Mouse (Mus musculus): ENCODE data around the gene Zfp677.
"Not testable (repeated sequence)": the region's sequence is repeated elsewhere in the genome, so short reads cannot be mapped to it uniquely, and the experiment has no call there.

Gene Zfp677

DNA sequence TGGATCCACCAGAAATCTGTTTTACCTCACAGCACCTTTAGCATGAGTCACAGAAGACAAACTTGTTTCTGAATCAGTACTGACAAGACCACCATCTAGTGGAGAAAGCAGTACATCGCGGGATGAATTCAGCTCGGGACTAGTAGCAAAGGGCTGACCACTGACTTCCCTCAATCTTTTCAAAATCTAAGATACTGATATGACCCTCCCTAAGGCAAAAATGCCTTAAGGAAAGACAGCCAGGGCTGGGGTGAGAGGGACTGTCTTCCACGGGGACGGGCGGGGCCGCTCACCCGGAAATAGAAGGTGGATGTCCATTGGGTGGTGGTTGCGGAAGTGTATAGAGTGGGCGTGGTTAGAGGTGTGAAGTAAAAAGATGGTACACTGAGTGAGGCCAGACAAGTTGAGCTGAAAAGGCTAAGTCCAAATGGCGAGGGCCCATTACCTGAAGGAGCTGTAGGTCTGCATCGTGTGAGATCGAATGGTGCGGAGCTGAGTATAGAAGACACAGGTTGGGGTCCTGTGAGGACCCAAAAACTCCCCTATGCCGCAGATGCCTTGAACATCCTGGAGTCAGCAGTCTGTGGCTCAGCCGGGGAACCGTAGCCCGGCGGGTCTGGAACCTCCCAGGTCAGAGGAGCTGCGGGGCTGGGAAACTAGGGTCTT, at the start of gene Zfp677:
Zfp677 (plus strand) TSS at position 358 of the 666 bp plus-strand sequence.
- peak; percentile 19 to 34 for DNase-seq (ENCODE audit: low spot score in 2 of 2)

DNA sequence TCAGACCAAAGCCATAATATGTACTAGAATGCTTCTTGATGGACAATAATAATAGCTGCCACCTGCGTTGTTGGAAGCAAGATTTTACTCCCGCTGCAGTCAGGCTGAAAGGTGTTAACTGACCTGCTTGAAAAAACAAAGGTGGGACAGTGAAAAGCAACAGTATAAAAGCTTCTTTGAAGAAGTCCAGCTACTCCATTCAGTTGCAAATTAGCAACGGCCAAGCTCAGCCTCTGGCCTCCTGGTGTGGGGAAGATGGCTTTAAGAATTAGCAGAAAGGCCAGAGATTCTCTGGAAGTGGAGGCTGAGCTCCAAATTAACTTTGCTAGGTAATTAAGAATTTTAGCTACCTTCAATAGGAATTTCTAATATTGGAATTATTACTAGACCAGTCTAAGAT, 15.5 kb upstream of the Zfp677 start:
- DNase-seq (ENCODE audit: low spot score in 2 of 2), result not testable (repeated sequence)

DNA sequence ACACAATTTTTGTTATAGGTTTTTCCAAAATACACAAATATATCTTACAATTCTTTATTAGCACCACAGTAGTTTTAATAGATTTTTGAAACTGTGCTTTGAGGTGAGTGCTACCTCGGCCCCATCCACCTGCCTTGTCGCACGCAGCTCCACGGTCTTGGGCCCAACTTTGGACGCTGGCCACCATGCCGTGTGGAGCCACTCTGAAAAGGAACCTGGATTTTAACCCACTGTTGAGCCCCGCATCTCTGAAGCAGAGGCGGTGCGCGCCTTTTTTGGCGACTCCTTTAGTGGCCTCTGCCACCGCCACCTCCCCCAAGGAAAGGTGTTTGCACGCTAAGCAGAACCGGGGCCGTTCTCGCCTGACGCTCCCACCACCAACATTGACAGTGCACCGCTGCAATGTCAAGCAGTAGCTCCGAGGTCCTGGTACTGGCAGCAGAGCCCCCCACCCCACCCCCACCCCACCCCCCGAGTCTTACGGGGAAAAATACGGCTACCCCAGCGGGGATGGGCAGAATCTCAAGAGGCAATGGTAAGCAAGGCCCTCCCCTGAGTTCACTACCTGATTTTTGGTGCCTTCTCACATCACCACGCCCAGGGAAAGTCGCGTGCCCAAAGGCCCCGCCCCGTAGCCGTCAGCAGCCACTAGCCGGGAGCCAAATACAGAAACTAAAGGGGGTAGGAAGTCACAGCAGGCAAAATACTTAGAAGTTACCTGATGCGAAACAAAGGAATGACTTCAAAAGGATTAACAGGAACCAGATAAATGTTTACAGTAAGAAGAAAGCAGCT, 13.4 kb upstream of the Zfp677 start:
- no peak for DNase-seq (ENCODE audit: low spot score in 2 of 2)

DNA sequence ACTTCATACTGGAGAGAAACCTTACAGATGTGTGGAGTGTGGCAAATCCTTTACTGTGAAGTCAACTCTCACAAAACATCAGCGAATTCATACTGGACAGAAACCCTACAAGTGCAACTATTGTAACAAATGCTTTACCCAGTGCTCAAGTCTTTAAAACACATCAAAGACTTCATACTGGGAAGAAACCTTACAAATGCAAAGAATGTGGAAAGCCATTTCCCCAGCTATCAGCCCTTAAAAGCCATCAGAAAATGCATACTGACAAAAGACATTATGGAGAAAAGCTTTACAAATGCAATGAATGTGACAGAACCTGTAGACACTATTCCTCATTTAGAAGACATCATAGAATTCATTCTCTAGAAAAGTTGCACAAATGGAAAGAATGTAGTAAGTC, 8.2 kb upstream of the Zfp677 start:
- no peak for DNase-seq (ENCODE audit: low spot score in 2 of 2)

DNA sequence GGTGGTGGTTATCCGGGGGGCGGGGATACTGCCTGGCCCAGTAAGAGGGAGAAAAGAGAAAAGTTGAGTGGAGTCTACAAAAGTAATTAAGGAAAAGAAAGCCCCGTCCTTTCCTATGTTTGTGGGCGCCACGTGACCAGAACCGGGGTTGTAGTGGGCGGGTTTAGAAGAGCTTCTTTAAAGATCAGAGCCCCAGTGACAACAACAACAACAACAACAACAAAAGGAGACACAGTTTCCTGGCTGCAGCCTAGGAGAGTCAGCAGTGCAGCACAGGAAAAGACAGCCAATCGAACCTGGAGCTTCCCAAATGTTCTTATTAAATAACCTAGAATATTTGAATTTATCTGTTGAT, 486 bp downstream of the Zfp677 start:
- DNase-seq (ENCODE audit: low spot score in 2 of 2), result no peak

DNA sequence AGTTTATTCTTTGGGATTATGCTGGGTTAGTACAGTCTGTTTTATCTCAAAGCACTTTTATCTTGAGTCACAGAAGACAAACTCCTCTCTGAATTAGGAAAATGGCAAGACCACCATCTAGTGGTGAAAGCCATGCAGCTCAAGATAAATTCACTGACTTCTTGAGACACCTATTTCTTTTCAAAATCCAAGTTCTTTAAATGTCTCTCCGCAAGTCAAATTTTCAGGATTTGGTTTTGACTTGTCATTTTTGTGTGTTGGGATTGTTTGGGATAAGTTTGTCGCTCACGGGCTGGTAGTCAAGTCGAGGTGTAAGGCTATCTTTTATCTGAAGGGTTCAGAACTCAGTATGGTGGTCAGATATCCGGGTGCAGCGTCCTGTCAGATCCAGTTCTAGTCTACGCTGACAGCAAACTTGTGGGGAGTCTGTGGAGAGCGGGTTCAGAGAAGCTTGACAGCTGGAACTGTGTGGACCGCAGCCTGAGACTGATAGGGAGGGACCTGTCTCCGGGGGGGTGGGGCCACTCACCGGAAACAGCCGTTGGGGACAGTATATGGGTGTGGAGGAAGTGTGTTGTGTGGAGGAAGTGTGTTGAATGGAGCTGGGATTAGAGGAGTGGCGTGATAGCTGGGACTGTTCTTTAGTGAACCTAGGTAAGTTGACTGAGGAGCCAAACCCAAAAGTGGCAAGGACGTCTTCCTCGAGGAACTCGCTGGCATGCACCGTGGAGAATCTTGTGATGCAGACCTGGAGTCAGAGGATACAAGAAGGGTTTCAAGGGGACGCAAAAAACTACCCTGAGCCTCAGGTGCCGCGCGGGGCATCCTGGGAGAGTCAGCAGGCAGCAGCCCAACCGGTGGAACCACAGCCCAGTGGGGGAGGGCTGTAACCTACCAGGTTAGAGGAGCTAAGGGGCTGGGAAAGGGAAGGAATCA, 39.4 kb downstream of the Zfp677 start, which contains the start of gene Zfp54:
Zfp54 (plus strand) TSS at position 564 of the 936 bp plus-strand sequence.
- DNase-seq (ENCODE audit: low spot score in 2 of 2), result peak in 1 of 2 experiments; percentile 43

DNA sequence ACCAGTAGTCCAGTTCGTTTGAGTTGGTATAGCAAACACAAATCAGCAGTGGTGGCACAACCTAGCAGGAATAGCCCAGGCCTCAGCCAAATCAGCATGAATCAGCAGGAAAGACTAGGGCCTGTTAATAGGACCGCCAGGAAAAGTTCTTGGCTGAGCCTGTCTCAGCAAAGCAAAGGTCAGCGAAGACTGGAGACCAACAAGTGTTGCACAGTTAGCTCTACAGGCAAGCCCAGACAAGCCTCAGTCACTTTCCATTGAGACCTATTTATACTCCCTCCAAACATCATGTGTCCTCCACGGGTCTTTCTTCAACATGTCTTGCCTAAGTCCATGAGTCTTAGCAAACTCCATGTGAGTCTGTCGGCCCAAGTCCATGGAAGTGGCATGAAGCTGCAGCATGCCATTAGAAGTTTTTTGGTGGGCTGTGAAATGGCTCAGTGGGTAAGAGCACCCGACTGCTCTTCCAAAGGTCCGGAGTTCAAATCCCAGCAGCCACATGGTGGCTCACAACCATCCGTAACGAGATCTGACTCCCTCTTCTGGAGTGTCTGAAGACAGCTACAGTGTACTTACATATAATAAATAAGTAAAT, 55.4 kb downstream of the Zfp677 start:
- DNase-seq (ENCODE audit: low spot score in 2 of 2), result not testable (repeated sequence)

All from frontal cortex, postnatal 14 days (tissue).